8 mouse cellular contexts compared by ENCODE assay signal in genomic region chr10:75517758-75518143, GRCm38 (mm10). TPM values are rescaled to one million over a fixed set of nuclear protein-coding genes. Genes with fewer than 3 reads are reported as not detected.
DNase-seq lines count a peak whose midpoint lies in the region; ATAC-seq lines count a peak whose summit lies in the region.

TSS of gene Gucd1 (minus strand) at chr10:75517972.

- H3K27me3 ChIP-seq in lung, embryonic 16.5 days (ENCODE audit: control insufficient read depth, insufficient read depth, low read depth, low read length), result no peaks in the 10 kb centered on the region

- peak within 1 kb of the TSS; percentile 76 for H3K4me2 ChIP-seq in lung, embryonic 16.5 days (ENCODE audit: low read depth, low read length)

- peaks cover 18% of the 10 kb centered on the region for H3K4me1 ChIP-seq in lung, embryonic 16.5 days (replicated peaks; ENCODE audit: control insufficient read depth, insufficient read depth, low read length)

- peak within 1 kb of the TSS; percentile 86 for H3K4me3 ChIP-seq in lung, embryonic 16.5 days (ENCODE audit: low read length)

- peak within 1 kb of the TSS; percentile 99 for H3K27ac ChIP-seq in lung, embryonic 16.5 days (ENCODE audit: low read length)

- DNase-seq in MEL-GATA-1-ER (ENCODE audit: extremely low read depth, low read depth), result peak; percentile 93
- DNase-seq in cerebellum, adult 8-10 months, result peak; percentile 99
- DNase-seq in forelimb bud, embryonic 11.5 days (ENCODE audit: low read depth, low spot score), result peak; percentile 96
- DNase-seq in layer of hippocampus, adult 9-10 months (ENCODE audit: low spot score), result peak; percentile 98
- peak; percentile 95 for DNase-seq in ovary, postnatal 10 days (ENCODE audit: low spot score)
- peak; percentile 94 to 95 for DNase-seq in thymus, postnatal 10 days (ENCODE audit: low spot score in 2 of 2)

- H3K9me3 ChIP-seq in lung, embryonic 16.5 days (ENCODE audit: control insufficient read depth, low read length), result no peaks in the 10 kb centered on the region

- whole genome bisulfite sequencing in lung, embryonic 16.5 days, result 0% methylated on average over 20 of the region's 20 CpGs

- peak; percentile 80 to 88 for ATAC-seq in hematopoietic stem cell, adult 5-6 weeks (replicated peaks in 1 of 2; ENCODE audit: insufficient read depth in 1 of 2, low FRiP score in 2 of 2, low TSS enrichment in 1 of 2, low read depth in 1 of 2, poor library complexity in 2 of 2, severe bottlenecking in 2 of 2)
- peak; percentile 91 for ATAC-seq in lung, embryonic 16.5 days (ENCODE audit: low read depth)

- peak within 1 kb of the TSS; percentile 94 for H3K9ac ChIP-seq in lung, embryonic 16.5 days (ENCODE audit: low read length)

- H3K36me3 ChIP-seq in lung, embryonic 16.5 days (ENCODE audit: control insufficient read depth, insufficient read depth, low read length), result peaks cover 19% of the 10 kb centered on the region

RNA-seq across cellular contexts. Expression of gene Gucd1, which starts in this region (rescaled TPM):
- 16.7 and 24.9 TPM in 2 replicates for total RNA-seq in hematopoietic stem cell, adult 5-6 weeks (2017)
- 24.9 and 27.3 TPM in 2 replicates for polyA plus RNA-seq in lung, embryonic 16.5 days (2015; fragmentation: Nextera tagmentation; extraction: Ambion mirVana)

Comparison
In these comparisons a context has a peak if more than half of its experiments do, and no peak if none do; other contexts are left out.
1. Peak in every context shown above with its lines: DNase-seq, ATAC-seq, H3K4me3 ChIP-seq and H3K27ac ChIP-seq.